Mouse (Mus musculus): ENCODE measurements around the gene Szrd1.

GRCm38 (mm10) chr4:141065123-141065522 lies 74.5 kb downstream of the Szrd1 start:
- no peak for TF ChIP-seq GATA1 (IDR thresholded peaks at IDR 0.05; ENCODE audit: low read length)
- no peak for TF ChIP-seq TAL1 (IDR thresholded peaks at IDR 0.05; ENCODE audit: low read length)
